Mouse (Mus musculus): ENCODE measurements at regions not wholly inside any gene's neighbourhood (a gene's known extent, or its start where the extent isn't known, plus 50 kb on each side); places are given as distances from the start of the nearest gene placed in this dataset.

DNA sequence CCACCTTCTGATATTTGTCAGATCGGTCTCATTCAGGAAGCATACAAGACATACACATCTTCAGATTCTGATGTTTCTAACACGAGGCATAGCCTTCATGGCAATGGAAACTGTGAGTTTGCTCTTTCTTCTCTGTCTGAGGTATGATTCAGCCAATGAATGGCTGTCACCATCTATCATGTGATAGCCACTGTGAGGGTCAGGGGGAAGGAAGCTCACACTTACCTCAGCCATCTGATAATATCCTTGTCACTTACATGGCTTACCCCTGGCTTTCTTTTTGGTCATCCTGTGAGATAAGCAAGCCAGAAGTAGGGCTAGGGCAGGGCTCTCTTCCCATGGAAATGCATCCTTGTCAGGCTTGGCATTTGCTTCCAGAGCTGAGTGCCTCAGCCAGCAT, 131.8 kb upstream of the Id2 start:
- DNase-seq: no peak
- H3K27me3 ChIP-seq (ENCODE audit: control insufficient read depth, insufficient read depth, low read length): no peaks in the 10 kb centered on the region
- H3K4me1 ChIP-seq (ENCODE audit: control insufficient read depth, insufficient read depth, low read length): peaks cover 3% of the 10 kb centered on the region; the same call in 1 of the 2 replicates
- WGBS: 59% methylated on average over 2 of the region's 2 CpGs
- TF ChIP-seq CTCF (IDR thresholded peaks at IDR 0.05) (no peak), EP300 (IDR thresholded peaks at IDR 0.05; ENCODE audit: insufficient read depth, low read depth, low read length) (no peak), POLR2A (IDR thresholded peaks at IDR 0.05; ENCODE audit: insufficient read depth, low read depth, low read length) (no peak)
- no peaks in the 10 kb centered on the region for H3K79me2 ChIP-seq (replicated peaks; ENCODE audit: control insufficient read depth, insufficient read depth, low read length)
- H3K4me3 ChIP-seq: no peak overlapping the region
- H3K9ac ChIP-seq (ENCODE audit: low read depth, low read length): no peak overlapping the region
- no peaks in the 10 kb centered on the region for H3K36me3 ChIP-seq (ENCODE audit: control insufficient read depth, insufficient read depth, low read length)
- H3K27ac ChIP-seq: no peak overlapping the region
- intact Hi-C loops (cut with DNase I): no loop called here

DNA sequence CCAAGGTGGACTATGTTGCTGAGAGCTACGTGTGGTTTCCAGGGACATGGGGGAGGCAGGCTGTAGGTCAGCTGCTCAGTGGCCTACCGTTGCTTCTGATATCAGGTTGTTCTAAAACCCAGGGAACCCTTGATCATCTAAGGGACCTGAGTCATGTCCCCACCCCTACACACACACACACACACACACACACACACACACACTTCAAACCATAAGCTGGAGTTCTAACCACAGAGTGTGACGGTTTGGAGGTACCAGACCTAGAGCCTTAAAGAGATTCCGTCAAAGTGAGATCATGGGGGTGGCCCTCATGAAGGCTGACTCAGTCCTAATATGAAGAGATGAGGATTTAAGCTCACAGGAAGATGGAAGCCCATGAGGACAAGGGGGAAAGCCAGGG, 130.8 kb upstream of the Id2 start:
- no peaks in the 10 kb centered on the region for H3K79me2 ChIP-seq (replicated peaks; ENCODE audit: control insufficient read depth, insufficient read depth, low read length)
- no peaks in the 10 kb centered on the region for H3K27me3 ChIP-seq (ENCODE audit: control insufficient read depth, insufficient read depth, low read length)
- no peak overlapping the region for H3K27ac ChIP-seq
- no peak for DNase-seq
- H3K36me3 ChIP-seq (ENCODE audit: control insufficient read depth, insufficient read depth, low read length): no peaks in the 10 kb centered on the region
- 94% methylated on average over 4 of the region's 4 CpGs for WGBS
- H3K4me3 ChIP-seq: no peak overlapping the region
- H3K4me1 ChIP-seq (ENCODE audit: control insufficient read depth, insufficient read depth, low read length): peaks cover 2% of the 10 kb centered on the region; the same call in 1 of the 2 replicates
- intact Hi-C loops (cut with DNase I): no loop called here
- no peak overlapping the region for H3K9ac ChIP-seq (ENCODE audit: low read depth, low read length)
- TF ChIP-seq CTCF (IDR thresholded peaks at IDR 0.05) (no peak), POLR2A (IDR thresholded peaks at IDR 0.05; ENCODE audit: insufficient read depth, low read depth, low read length) (no peak), EP300 (IDR thresholded peaks at IDR 0.05; ENCODE audit: insufficient read depth, low read depth, low read length) (no peak)

GRCm38 (mm10) chr12:25224644-25225043, 127.7 kb upstream of the Id2 start:
- no peaks in the 10 kb centered on the region for H3K79me2 ChIP-seq (replicated peaks; ENCODE audit: control insufficient read depth, insufficient read depth, low read length)

GRCm38 (mm10) chr12:25224201-25224600, 127.3 kb upstream of the Id2 start:
- Histone ChIP-seq H3K36me3 (ENCODE audit: control insufficient read depth, insufficient read depth, low read length) (no peaks in the 10 kb centered on the region), H3K4me1 (ENCODE audit: control insufficient read depth, insufficient read depth, low read length) (no peaks in the 10 kb centered on the region), H3K79me2 (replicated peaks; ENCODE audit: control insufficient read depth, insufficient read depth, low read length) (no peaks in the 10 kb centered on the region), H3K27me3 (ENCODE audit: control insufficient read depth, insufficient read depth, low read length) (no peaks in the 10 kb centered on the region), H3K4me3 (no peak overlapping the region), H3K27ac (no peak overlapping the region), H3K9ac (ENCODE audit: low read depth, low read length) (no peak overlapping the region)
- 91% methylated on average over 2 of the region's 2 CpGs for WGBS
- DNase-seq: no peak
- intact Hi-C loops (cut with DNase I): no loop called here
- TF ChIP-seq EP300 (IDR thresholded peaks at IDR 0.05; ENCODE audit: insufficient read depth, low read depth, low read length) (no peak), CTCF (IDR thresholded peaks at IDR 0.05) (no peak), POLR2A (IDR thresholded peaks at IDR 0.05; ENCODE audit: insufficient read depth, low read depth, low read length) (no peak)

More at GRCm38 (mm10) chr12:25224644-25225043, 127.7 kb upstream of the Id2 start:
- TF ChIP-seq EP300 (IDR thresholded peaks at IDR 0.05; ENCODE audit: insufficient read depth, low read depth, low read length): no peak
- no peak for TF ChIP-seq POLR2A (IDR thresholded peaks at IDR 0.05; ENCODE audit: insufficient read depth, low read depth, low read length)
- TF ChIP-seq CTCF (IDR thresholded peaks at IDR 0.05): no peak
- H3K4me3 ChIP-seq: no peak overlapping the region
- no peak overlapping the region for H3K27ac ChIP-seq
- WGBS: 79% methylated on average over 4 of the region's 4 CpGs
- no peak overlapping the region for H3K9ac ChIP-seq (ENCODE audit: low read depth, low read length)
- H3K4me1 ChIP-seq (ENCODE audit: control insufficient read depth, insufficient read depth, low read length): no peaks in the 10 kb centered on the region
- H3K27me3 ChIP-seq (ENCODE audit: control insufficient read depth, insufficient read depth, low read length): no peaks in the 10 kb centered on the region
- no peak for DNase-seq
- intact Hi-C loops (cut with DNase I): no loop called here
- no peaks in the 10 kb centered on the region for H3K36me3 ChIP-seq (ENCODE audit: control insufficient read depth, insufficient read depth, low read length)

DNA sequence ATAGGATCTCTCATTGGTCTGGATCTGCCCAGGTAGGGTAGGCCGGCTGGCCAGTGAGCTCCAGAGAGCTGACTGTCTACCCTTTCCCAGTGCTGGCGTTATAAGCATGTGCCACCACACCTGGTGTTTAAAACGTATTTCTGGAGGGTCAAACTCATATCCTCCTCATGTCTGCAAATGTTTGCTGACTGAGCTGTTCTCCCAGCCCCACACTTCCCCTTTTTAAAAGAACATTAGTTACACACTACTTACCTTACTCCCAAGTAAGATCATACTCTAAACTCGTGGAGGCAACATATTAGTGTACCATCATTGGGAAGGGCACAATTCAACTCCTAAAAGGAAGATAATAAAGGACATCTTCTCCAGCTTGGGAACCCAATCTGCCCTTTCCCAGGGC, 126.6 kb upstream of the Id2 start:
- no peak for TF ChIP-seq CTCF (IDR thresholded peaks at IDR 0.05)
- no peak for TF ChIP-seq POLR2A (IDR thresholded peaks at IDR 0.05; ENCODE audit: insufficient read depth, low read depth, low read length)
- TF ChIP-seq EP300 (IDR thresholded peaks at IDR 0.05; ENCODE audit: insufficient read depth, low read depth, low read length): no peak
- Histone ChIP-seq H3K27ac (no peak overlapping the region), H3K79me2 (replicated peaks; ENCODE audit: control insufficient read depth, insufficient read depth, low read length) (no peaks in the 10 kb centered on the region), H3K27me3 (ENCODE audit: control insufficient read depth, insufficient read depth, low read length) (no peaks in the 10 kb centered on the region), H3K9ac (ENCODE audit: low read depth, low read length) (no peak overlapping the region), H3K4me3 (no peak overlapping the region), H3K4me1 (ENCODE audit: control insufficient read depth, insufficient read depth, low read length) (no peaks in the 10 kb centered on the region), H3K36me3 (ENCODE audit: control insufficient read depth, insufficient read depth, low read length) (no peaks in the 10 kb centered on the region)
- WGBS: 90% methylated on average over 4 of the region's 4 CpGs
- intact Hi-C loops (cut with DNase I): no loop called here
- no peak for DNase-seq

GRCm38 (mm10) chr12:25220780-25221106, 123.8 kb upstream of the Id2 start:
- 75% methylated on average over 4 of the region's 4 CpGs for WGBS
- no peak for DNase-seq
- Histone ChIP-seq H3K4me1 (ENCODE audit: control insufficient read depth, insufficient read depth, low read length) (no peaks in the 10 kb centered on the region), H3K4me3 (no peak overlapping the region), H3K27ac (no peak overlapping the region), H3K79me2 (replicated peaks; ENCODE audit: control insufficient read depth, insufficient read depth, low read length) (no peaks in the 10 kb centered on the region), H3K27me3 (ENCODE audit: control insufficient read depth, insufficient read depth, low read length) (no peaks in the 10 kb centered on the region), H3K9ac (ENCODE audit: low read depth, low read length) (no peak overlapping the region), H3K36me3 (ENCODE audit: control insufficient read depth, insufficient read depth, low read length) (no peaks in the 10 kb centered on the region)
- intact Hi-C loops (cut with DNase I): no loop called here
- TF ChIP-seq CTCF (IDR thresholded peaks at IDR 0.05): no peak
- no peak for TF ChIP-seq POLR2A (IDR thresholded peaks at IDR 0.05; ENCODE audit: insufficient read depth, low read depth, low read length)
- TF ChIP-seq EP300 (IDR thresholded peaks at IDR 0.05; ENCODE audit: insufficient read depth, low read depth, low read length): no peak
